Mouse (Mus musculus): ENCODE results near the gene Bpifb1.
A peak's percentile ranks its signal among the peaks of the same experiment; 100 is the strongest.
"Not testable (repeated sequence)": the region's sequence is repeated elsewhere in the genome, so short reads cannot be mapped to it uniquely, and the experiment has no call there.

Gene Bpifb1

GRCm38 (mm10) chr2:154211121-154211520 is 20.5 kb downstream of the Bpifb1 start:
- no peak for DNase-seq (ENCODE audit: low spot score)

- DNase-seq (ENCODE audit: low spot score): no peak
Observed at GRCm38 (mm10) chr2:154211881-154212280, 21.3 kb downstream of the Bpifb1 start.

GRCm38 (mm10) chr2:154215191-154215590 is 24.6 kb downstream of the Bpifb1 start:
- DNase-seq (ENCODE audit: low spot score): peak; percentile 23

GRCm38 (mm10) chr2:154219950-154220349 is 29.3 kb downstream of the Bpifb1 start:
- no peak for DNase-seq (ENCODE audit: low spot score)

- DNase-seq (ENCODE audit: low spot score): no peak
Observed at GRCm38 (mm10) chr2:154223265-154223916, 32.8 kb downstream of the Bpifb1 start, which contains the start of gene Bpifb5. Gene Bpifb5, plus strand, starts transcription at chr2:154223742.

- no peak for DNase-seq (ENCODE audit: low spot score)
Observed at GRCm38 (mm10) chr2:154223917-154224273, 33.3 kb downstream of the Bpifb1 start.

- DNase-seq (ENCODE audit: low spot score): no peak
Observed at GRCm38 (mm10) chr2:154226991-154227390, 36.4 kb downstream of the Bpifb1 start.

GRCm38 (mm10) chr2:154227830-154228229 is 37.2 kb downstream of the Bpifb1 start:
- no peak for DNase-seq (ENCODE audit: low spot score)

GRCm38 (mm10) chr2:154233426-154233825 is 42.8 kb downstream of the Bpifb1 start:
- no peak for DNase-seq (ENCODE audit: low spot score)

GRCm38 (mm10) chr2:154240771-154241170 is 50.2 kb downstream of the Bpifb1 start:
- DNase-seq (ENCODE audit: low spot score): no peak

- DNase-seq (ENCODE audit: low spot score): not testable (repeated sequence)
Observed at GRCm38 (mm10) chr2:154242726-154243125, 52.1 kb downstream of the Bpifb1 start.

GRCm38 (mm10) chr2:154243356-154244036 is 52.9 kb downstream of the Bpifb1 start:
- DNase-seq (ENCODE audit: low spot score): no peak

- no peak for DNase-seq (ENCODE audit: low spot score)
Observed at GRCm38 (mm10) chr2:154245322-154245721, 54.7 kb downstream of the Bpifb1 start.

- DNase-seq (ENCODE audit: low spot score): not testable (repeated sequence)
Observed at GRCm38 (mm10) chr2:154255254-154255653, 64.6 kb downstream of the Bpifb1 start.

- DNase-seq (ENCODE audit: low spot score): no peak
Observed at GRCm38 (mm10) chr2:154255770-154256169, 65.2 kb downstream of the Bpifb1 start.

- DNase-seq (ENCODE audit: low spot score): not testable (repeated sequence)
Observed at GRCm38 (mm10) chr2:154257554-154257953, 66.9 kb downstream of the Bpifb1 start, which contains the start of gene Bpifb9a. Gene Bpifb9a, plus strand, starts transcription at chr2:154257854.

GRCm38 (mm10) chr2:154264397-154264796 is 73.8 kb downstream of the Bpifb1 start:
- not testable (repeated sequence) for DNase-seq (ENCODE audit: low spot score)
